Mouse (Mus musculus) MEL (cell line): Measurements from ENCODE around the gene Slc25a29. TPM values are rescaled to one million over a fixed set of nuclear protein-coding genes. Genes with fewer than 3 reads are reported as not detected.

Experiments used
- DNase-seq: peaks from one replicate; pipeline ENCODE4 v3.0.0; 2011; ENCODE audit warnings: low read depth, low spot score
- H3K27ac ChIP-seq: 2 replicates; pipeline ENCODE4 v1.5.1; 2012; ENCODE audit warnings: low read depth, mild to moderate bottlenecking, control low read depth, low read length, moderate library complexity; ENCODE audit not compliant: control insufficient read depth
- H3K27me3 ChIP-seq, 2 experiments: fragments of 150-350 bp in 1 of 2; sonication (generic) in 1 of 2; 2 replicates each; pipeline ENCODE4 v1.6.1; 2012; ENCODE audit warnings: low read length in 2 of 2, mild to moderate bottlenecking in 2 of 2, improper control_type of control experiment in 1 of 2, moderate library complexity in 1 of 2; ENCODE audit not compliant: insufficient read depth in 2 of 2, control insufficient read depth in 1 of 2
- H3K36me3 ChIP-seq, 2 experiments: 2 replicates each; pipeline ENCODE4 v1.6.1; 2012 to 2014; ENCODE audit warnings: low read length in 2 of 2, improper control_type of control experiment in 1 of 2, inconsistent platforms in 1 of 2, mild to moderate bottlenecking in 1 of 2; ENCODE audit not compliant: insufficient read depth in 2 of 2, control insufficient read depth in 1 of 2
- H3K4me1 ChIP-seq, 2 experiments: fragments of 150-350 bp in 1 of 2; sonication (generic) in 1 of 2; 2 replicates each; pipeline ENCODE4 v1.6.1; 2012; ENCODE audit warnings: low read length in 2 of 2, improper control_type of control experiment in 1 of 2, mild to moderate bottlenecking in 1 of 2; ENCODE audit not compliant: insufficient read depth in 2 of 2, control insufficient read depth in 1 of 2
- H3K4me3 ChIP-seq, 2 experiments: fragments of 150-350 bp in 1 of 2; sonication (generic) in 1 of 2; 2 replicates each; pipeline ENCODE4 v1.5.1; 2012; ENCODE audit warnings: low read depth in 2 of 2, low read length in 2 of 2, mild to moderate bottlenecking in 2 of 2, moderate library complexity in 2 of 2, control low read depth in 1 of 2, improper control_type of control experiment in 1 of 2; ENCODE audit not compliant: control insufficient read depth in 1 of 2, insufficient read depth in 1 of 2
- H3K79me2 ChIP-seq: 2 replicates; pipeline ENCODE4 v1.6.1; 2012; ENCODE audit warnings: mild to moderate bottlenecking, low read length, moderate library complexity; ENCODE audit not compliant: control insufficient read depth, poor library complexity, insufficient read depth
- H3K9ac ChIP-seq: 2 replicates; pipeline ENCODE4 v1.6.1; 2012; ENCODE audit warnings: low read depth, mild to moderate bottlenecking, control low read depth, low read length, moderate library complexity; ENCODE audit not compliant: control insufficient read depth, poor library complexity, severe bottlenecking
- H3K9me3 ChIP-seq: fragments of 150-350 bp; sonication (generic); replicated peaks from 2 replicates; pipeline ENCODE4 v1.6.1; 2012; ENCODE audit warnings: mild to moderate bottlenecking, low read length, improper control_type of control experiment, moderate library complexity; ENCODE audit not compliant: insufficient read depth
- BHLHE40 ChIP-seq: IDR thresholded peaks from 2 replicates; pipeline ENCODE4 v1.6.1; 2012; ENCODE audit warnings: low read depth, mild to moderate bottlenecking, inconsistent platforms, low read length, improper control_type of control experiment, borderline replicate concordance
- CHD1 ChIP-seq: IDR thresholded peaks from 2 replicates; pipeline ENCODE4 v1.6.1; 2012; ENCODE audit warnings: low read depth, mild to moderate bottlenecking, inconsistent platforms, low read length, improper control_type of control experiment
- CHD2 ChIP-seq: IDR thresholded peaks from 2 replicates; pipeline ENCODE4 v1.6.1; 2011; ENCODE audit warnings: low read length, improper control_type of control experiment
- CTCF ChIP-seq, 3 experiments: IDR thresholded peaks in 2 of 3; conservative IDR thresholded peaks in 1 of 3; 2 replicates each; pipeline ENCODE4 v1.5.1; 2011 to 2012; ENCODE audit warnings: low read length in 3 of 3, low read depth in 2 of 3, mild to moderate bottlenecking in 2 of 3, improper control_type of control experiment in 1 of 3, inconsistent platforms in 1 of 3, mixed read lengths in 1 of 3, moderate library complexity in 1 of 3; ENCODE audit not compliant: control insufficient read depth in 1 of 3, insufficient read depth in 1 of 3, poor library complexity in 1 of 3, severe bottlenecking in 1 of 3
- E2F4 ChIP-seq: IDR thresholded peaks from 2 replicates; pipeline ENCODE4 v1.6.1; 2011; ENCODE audit warnings: low read depth, low read length, improper control_type of control experiment, borderline replicate concordance
- ELF1 ChIP-seq: IDR thresholded peaks from 2 replicates; pipeline ENCODE4 v1.6.1; 2014; ENCODE audit warnings: low read depth, mild to moderate bottlenecking, inconsistent platforms, low read length, improper control_type of control experiment, moderate library complexity
- EP300 ChIP-seq, 2 experiments: IDR thresholded peaks; 2 replicates each; pipeline ENCODE4 v1.6.1; 2011; ENCODE audit warnings: improper control_type of control experiment in 2 of 2, low read length in 2 of 2, low read depth in 1 of 2, mild to moderate bottlenecking in 1 of 2
- ETS1 ChIP-seq: IDR thresholded peaks from 2 replicates; pipeline ENCODE4 v1.6.1; 2012; ENCODE audit warnings: low read depth, mild to moderate bottlenecking, inconsistent platforms, low read length, improper control_type of control experiment, moderate library complexity
- GABPA ChIP-seq: IDR thresholded peaks from 2 replicates; pipeline ENCODE4 v1.6.1; 2012; ENCODE audit warnings: low read depth, mild to moderate bottlenecking, inconsistent platforms, low read length, improper control_type of control experiment, moderate library complexity
- GATA1 ChIP-seq: IDR thresholded peaks from 2 replicates; pipeline ENCODE4 v1.6.1; 2011; ENCODE audit warnings: low read depth, low read length, improper control_type of control experiment
- JUND ChIP-seq: IDR thresholded peaks from 2 replicates; pipeline ENCODE4 v1.6.1; 2011; ENCODE audit warnings: low read depth, mild to moderate bottlenecking, improper control_type of control experiment, low read length
- KAT2A ChIP-seq: conservative IDR thresholded peaks from 2 replicates; pipeline ENCODE4 v1.6.1; 2012; ENCODE audit warnings: low read depth, low read length, improper control_type of control experiment, inconsistent platforms
- MAX ChIP-seq: IDR thresholded peaks from 2 replicates; pipeline ENCODE4 v1.6.1; 2011; ENCODE audit warnings: low read length, improper control_type of control experiment
- MAZ ChIP-seq: IDR thresholded peaks from 2 replicates; pipeline ENCODE4 v1.6.1; 2012; ENCODE audit warnings: low read depth, mild to moderate bottlenecking, inconsistent platforms, low read length, improper control_type of control experiment
- MEF2A ChIP-seq: IDR thresholded peaks from 2 replicates; pipeline ENCODE4 v1.6.1; 2014; ENCODE audit warnings: low read depth, mild to moderate bottlenecking, inconsistent platforms, low read length, improper control_type of control experiment; ENCODE audit not compliant: poor library complexity, insufficient replicate concordance, severe bottlenecking; ENCODE audit errors: extremely low read depth
- MXI1 ChIP-seq: IDR thresholded peaks from 2 replicates; pipeline ENCODE4 v1.6.1; 2011; ENCODE audit warnings: mild to moderate bottlenecking, low read depth, low read length, improper control_type of control experiment
- MYC ChIP-seq: IDR thresholded peaks from 2 replicates; pipeline ENCODE4 v1.6.1; 2011; ENCODE audit warnings: low read depth, mild to moderate bottlenecking, low read length, improper control_type of control experiment, moderate library complexity
- NELFE ChIP-seq: IDR thresholded peaks from 2 replicates; pipeline ENCODE4 v1.6.1; 2011; ENCODE audit warnings: low read depth, low read length, improper control_type of control experiment
- NRF1 ChIP-seq: IDR thresholded peaks from 2 replicates; pipeline ENCODE4 v1.6.1; 2014; ENCODE audit warnings: low read depth, mild to moderate bottlenecking, inconsistent platforms, low read length, improper control_type of control experiment, moderate library complexity; ENCODE audit not compliant: poor library complexity, insufficient read depth, severe bottlenecking
- POLR2A ChIP-seq, 2 experiments: IDR thresholded peaks; 2 replicates each; pipeline ENCODE4 v1.6.1; 2011 to 2012; ENCODE audit warnings: low read length in 2 of 2, mild to moderate bottlenecking in 2 of 2, control low read depth in 1 of 2, improper control_type of control experiment in 1 of 2, low read depth in 1 of 2, moderate library complexity in 1 of 2; ENCODE audit not compliant: control insufficient read depth in 1 of 2, insufficient read depth in 1 of 2, poor library complexity in 1 of 2
- POLR2AphosphoS2 ChIP-seq: IDR thresholded peaks from 2 replicates; pipeline ENCODE4 v1.6.1; 2011; ENCODE audit warnings: low read length, improper control_type of control experiment
- POLR2AphosphoS5 ChIP-seq: IDR thresholded peaks from 2 replicates; pipeline ENCODE4 v1.6.1; 2012; ENCODE audit warnings: low read depth, borderline replicate concordance, mild to moderate bottlenecking, inconsistent platforms, low read length, moderate library complexity, mixed read lengths
- RAD21 ChIP-seq: IDR thresholded peaks from 2 replicates; pipeline ENCODE4 v1.6.1; 2011; ENCODE audit warnings: mild to moderate bottlenecking, low read depth, low read length, improper control_type of control experiment
- RCOR1 ChIP-seq: IDR thresholded peaks from 2 replicates; pipeline ENCODE4 v1.6.1; 2012; ENCODE audit warnings: low read depth, mild to moderate bottlenecking, inconsistent platforms, low read length, improper control_type of control experiment
- SIN3A ChIP-seq: IDR thresholded peaks from 2 replicates; pipeline ENCODE4 v1.6.1; 2012; ENCODE audit warnings: low read length, improper control_type of control experiment, inconsistent platforms
- SMC3 ChIP-seq: IDR thresholded peaks from 2 replicates; pipeline ENCODE4 v1.6.1; 2011; ENCODE audit warnings: low read depth, low read length, improper control_type of control experiment
- TAL1 ChIP-seq: IDR thresholded peaks from 2 replicates; pipeline ENCODE4 v1.6.1; 2012; ENCODE audit warnings: mild to moderate bottlenecking, inconsistent platforms, low read length, moderate library complexity, mixed read lengths
- TBP ChIP-seq: IDR thresholded peaks from 2 replicates; pipeline ENCODE4 v1.8.0; 2011; ENCODE audit warnings: low read depth, low read length, improper control_type of control experiment
- TCF12 ChIP-seq: IDR thresholded peaks from 2 replicates; pipeline ENCODE4 v1.6.1; 2014; ENCODE audit warnings: low read depth, mild to moderate bottlenecking, inconsistent platforms, low read length, improper control_type of control experiment, moderate library complexity
- UBTF ChIP-seq: IDR thresholded peaks from 2 replicates; pipeline ENCODE4 v1.6.1; 2012; ENCODE audit warnings: low read depth, mild to moderate bottlenecking, inconsistent platforms, low read length, improper control_type of control experiment, moderate library complexity, borderline replicate concordance; ENCODE audit not compliant: insufficient read depth
- USF2 ChIP-seq, 2 experiments: IDR thresholded peaks; 2 replicates each; pipeline ENCODE4 v1.6.1; 2011 to 2012; ENCODE audit warnings: improper control_type of control experiment in 2 of 2, low read length in 2 of 2, borderline replicate concordance in 1 of 2, inconsistent platforms in 1 of 2, low read depth in 1 of 2, mild to moderate bottlenecking in 1 of 2; ENCODE audit not compliant: insufficient read depth in 1 of 2
- ZC3H11A ChIP-seq: IDR thresholded peaks from 2 replicates; pipeline ENCODE4 v1.6.1; 2012; ENCODE audit warnings: low read depth, mild to moderate bottlenecking, inconsistent platforms, low read length, improper control_type of control experiment
- ZKSCAN1 ChIP-seq: IDR thresholded peaks from 2 replicates; pipeline ENCODE4 v1.6.1; 2012; ENCODE audit warnings: low read depth, mild to moderate bottlenecking, inconsistent platforms, low read length, improper control_type of control experiment, moderate library complexity
- ZMIZ1 ChIP-seq: IDR thresholded peaks from 2 replicates; pipeline ENCODE4 v1.6.1; 2012; ENCODE audit warnings: low read depth, mild to moderate bottlenecking, inconsistent platforms, low read length, improper control_type of control experiment, moderate library complexity
- ZNF384 ChIP-seq: IDR thresholded peaks from 2 replicates; pipeline ENCODE4 v1.6.1; 2012; ENCODE audit warnings: low read depth, mild to moderate bottlenecking, inconsistent platforms, low read length, improper control_type of control experiment
- polyA plus RNA-seq, 2 experiments: library from polyadenylated mRNA; stranded (reverse) in 1 of 2; unstranded in 1 of 2; fragments of >175 nt in 1 of 2; fragments of >200 nt in 1 of 2; gene quantifications; 2 replicates each; pipeline versions ENCODE4 v1.2.1 to v1.2.4; 2012; ENCODE audit warnings: low replicate concordance in 2 of 2, low read depth in 1 of 2; ENCODE audit not compliant: insufficient read length in 2 of 2, insufficient read depth in 1 of 2, missing spikeins in 1 of 2
- total RNA-seq: library from RNA; depleted of rRNA; stranded (reverse); fragments of 300-350 nt; gene quantifications from 2 replicates; pipeline ENCODE4 v1.2.3, GENCODE M21; 2012

Slc25a29 gene
- total and polyA plus RNA-seq, 3 experiments, result 3.0 to 3.3 TPM; not detected in 1

GRCm38 (mm10) chr12:108792546-108793452, 42.9 kb downstream of the Slc25a29 start, which contains the start of gene Yy1:
Gene Yy1 (plus strand): TSS chr12:108792973.
- DNase-seq, result peak; percentile 97
- Histone ChIP-seq H3K9ac (peak within 1 kb of the TSS; percentile 98), H3K9me3 (no peaks in the 10 kb centered on the region), H3K27ac (peak within 1 kb of the TSS; percentile 98), H3K27me3 (no peaks in the 10 kb centered on the region), H3K4me3 (peak within 1 kb of the TSS; percentile 95 to 99), H3K79me2 (peaks cover 84% of the 10 kb centered on the region), H3K4me1 (peaks cover 17 to 18% of the 10 kb centered on the region in 2 experiments), H3K36me3 (peaks cover 2 to 45% of the 10 kb centered on the region in 2 experiments)
- TF ChIP-seq POLR2AphosphoS2 (peak; percentile 71; the same call in 1 of the 2 replicates), KAT2A (no peak; the same call in 1 of the 2 replicates), ELF1 (peak; percentile 80), MYC (no peak), POLR2A (IDR thresholded peaks at IDR 0.05; ENCODE audit: control insufficient read depth in 1 of 2, insufficient read depth in 1 of 2, low read depth in 1 of 2, low read length in 2 of 2, poor library complexity in 1 of 2) (peak; percentile 54 to 77; a peak in 3 of 4 replicates), E2F4 (no peak), ZC3H11A (no peak), ZKSCAN1 (no peak), CHD1 (no peak), MAZ (peak; percentile 20; the same call in 1 of the 2 replicates), TCF12 (0 out of 2 replicates have a peak, but pooled peaks have one; percentile 35), SMC3 (no peak), USF2 (IDR thresholded peaks at IDR 0.05; ENCODE audit: borderline replicate concordance in 1 of 2, insufficient read depth in 1 of 2, low read depth in 1 of 2, low read length in 2 of 2) (no peak), NRF1 (peak; percentile 57), MAX (no peak), CTCF (IDR thresholded peaks at IDR 0.05 in 2 of 3, conservative IDR thresholded peaks at IDR 0.05 in 1 of 3; ENCODE audit: control insufficient read depth in 1 of 3, insufficient read depth in 1 of 3, low read depth in 2 of 3, low read length in 3 of 3, poor library complexity in 1 of 3, severe bottlenecking in 1 of 3) (0 out of 6 replicates have a peak, but pooled peaks of 1 of the 3 experiments have one; percentile 1), BHLHE40 (no peak), ETS1 (no peak), SIN3A (peak; percentile 74; the same call in 1 of the 2 replicates), RCOR1 (no peak), MXI1 (no peak; the same call in none of the 2 replicates), TAL1 (no peak), TBP (no peak), RAD21 (no peak), MEF2A (no peak), ZNF384 (no peak), EP300 (IDR thresholded peaks at IDR 0.05; ENCODE audit: low read depth in 1 of 2, low read length in 2 of 2) (no peak), JUND (no peak), NELFE (peak; percentile 76), UBTF (no peak), CHD2 (peak; percentile 86), GABPA (no peak), POLR2AphosphoS5 (no peak), ZMIZ1 (peak; percentile 81), GATA1 (no peak)
